Mouse (Mus musculus) heart, postnatal 0 days (tissue): ENCODE data around the gene 1600014C23Rik. TPM values are rescaled to one million over a fixed set of nuclear protein-coding genes. Genes with fewer than 3 reads are reported as not detected.

Experiments
- ATAC-seq: fragments of 200-750 bp; cut with Nextera tagmentation; 2 replicates; pipeline ENCODE4 v1.8.0; 2017; ENCODE audit warnings: low read depth, moderate number of reproducible peaks, moderate library complexity; ENCODE audit not compliant: insufficient read depth
- DNase-seq: peaks from one replicate; pipeline ENCODE4 v3.0.0-alpha.2; 2016; ENCODE audit warnings: low spot score
- H3K27ac ChIP-seq: fragments of 300-500 bp; sonication (generic); 2 replicates; pipeline ENCODE4 v1.5.1; 2014; ENCODE audit warnings: low read depth, mild to moderate bottlenecking
- H3K27me3 ChIP-seq: fragments of 300-500 bp; sonication (generic); 2 replicates; pipeline ENCODE4 v1.6.1; 2014; ENCODE audit warnings: low read length, mixed read lengths; ENCODE audit not compliant: control insufficient read depth, insufficient read depth
- H3K36me3 ChIP-seq: fragments of 300-500 bp; sonication (generic); replicated peaks from 2 replicates; pipeline ENCODE4 v1.6.1; 2014; ENCODE audit warnings: low read length, mixed read lengths; ENCODE audit not compliant: control insufficient read depth, insufficient read depth
- H3K4me1 ChIP-seq: fragments of 300-500 bp; sonication (generic); 2 replicates; pipeline ENCODE4 v1.6.1; 2014; ENCODE audit warnings: antibody characterized with exemption; ENCODE audit not compliant: control insufficient read depth, insufficient read depth
- H3K4me2 ChIP-seq: fragments of 300-500 bp; sonication (generic); 2 replicates; pipeline ENCODE4 v1.6.1; 2014; ENCODE audit warnings: low read depth, mild to moderate bottlenecking, low read length, moderate library complexity
- H3K4me3 ChIP-seq: fragments of 300-500 bp; sonication (generic); 2 replicates; pipeline ENCODE4 v1.5.1; 2014; ENCODE audit warnings: low read depth, low read length
- H3K9ac ChIP-seq: fragments of 300-500 bp; sonication (generic); replicated peaks from 2 replicates; pipeline ENCODE4 v1.6.1; 2014; ENCODE audit warnings: low read depth, low read length, mixed read lengths
- H3K9me3 ChIP-seq: fragments of 300-500 bp; sonication (generic); replicated peaks from 2 replicates; pipeline ENCODE4 v1.6.1; 2016; ENCODE audit warnings: low read length; ENCODE audit not compliant: control insufficient read depth
- CTCF ChIP-seq: IDR thresholded peaks from 2 replicates; pipeline ENCODE4 v1.5.1; 2016; ENCODE audit warnings: antibody characterized with exemption, control low read depth, low read depth
- EP300 ChIP-seq: IDR thresholded peaks from 2 replicates; pipeline ENCODE4 v1.6.1; 2016; ENCODE audit warnings: antibody characterized with exemption, low read depth
- WGBS: fragments of 180-500 bp; shearing (Covaris S2); extraction: QIAGEN DNeasy Blood & Tissue Kit; methylation state at CpG from one replicate; pipeline ENCODE4 v1.1.7; 2014; 5-methylcytosine and 5-hydroxymethylcytosine counted together
- polyA plus RNA-seq: library from polyadenylated mRNA; unstranded; fragments of >200 nt; fragmentation: Nextera tagmentation; extraction: Ambion mirVana; gene quantifications from 2 replicates; pipeline ENCODE4 v1.2.1, GENCODE M21; 2015
- total RNA-seq: library from RNA; depleted of rRNA; stranded (reverse); fragments of >200 nt; gene quantifications from 2 replicates; pipeline ENCODE4 v1.2.3, GENCODE M21; 2014; ENCODE audit warnings: low replicate concordance

The 1600014C23Rik gene
- total and polyA plus RNA-seq, 2 experiments from 2014 or later, result 0.25 TPM; not detected in 1

DNA sequence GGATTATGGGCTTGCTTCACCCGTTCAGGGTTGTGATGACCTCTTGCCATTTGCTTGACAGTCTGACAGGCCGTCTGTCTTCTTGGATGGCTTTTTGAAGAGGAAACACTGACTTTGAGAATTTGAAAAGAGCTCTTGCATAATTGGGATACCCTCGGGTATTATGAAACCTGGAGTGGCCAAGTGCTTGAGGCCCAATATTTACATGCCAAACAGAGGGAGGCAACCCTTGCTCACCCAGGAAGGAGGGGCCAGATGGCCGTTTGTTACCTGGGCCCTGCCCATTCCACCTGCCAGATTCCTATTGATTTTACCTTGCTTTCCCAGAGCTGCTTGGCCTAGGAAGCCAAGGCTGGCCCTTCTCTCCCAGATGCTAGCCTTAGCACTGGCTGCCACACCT is 31.4 kb downstream of the 1600014C23Rik start:
- no peak overlapping the region for H3K4me3 ChIP-seq
- no peaks in the 10 kb centered on the region for H3K27me3 ChIP-seq
- no peak overlapping the region for H3K27ac ChIP-seq
- no peak for TF ChIP-seq EP300
- no peak for TF ChIP-seq CTCF
- peaks cover 10% of the 10 kb centered on the region; the same call in 1 of the 2 replicates for H3K36me3 ChIP-seq
- peaks cover 8% of the 10 kb centered on the region; the same call in 1 of the 2 replicates for H3K4me1 ChIP-seq
- DNase-seq (no peak), ATAC-seq (no peak)
- H3K9ac ChIP-seq, result no peak overlapping the region
- H3K9me3 ChIP-seq, result no peaks in the 10 kb centered on the region
- 64% methylated on average over 4 of the region's 4 CpGs for WGBS
- no peak overlapping the region for H3K4me2 ChIP-seq

DNA sequence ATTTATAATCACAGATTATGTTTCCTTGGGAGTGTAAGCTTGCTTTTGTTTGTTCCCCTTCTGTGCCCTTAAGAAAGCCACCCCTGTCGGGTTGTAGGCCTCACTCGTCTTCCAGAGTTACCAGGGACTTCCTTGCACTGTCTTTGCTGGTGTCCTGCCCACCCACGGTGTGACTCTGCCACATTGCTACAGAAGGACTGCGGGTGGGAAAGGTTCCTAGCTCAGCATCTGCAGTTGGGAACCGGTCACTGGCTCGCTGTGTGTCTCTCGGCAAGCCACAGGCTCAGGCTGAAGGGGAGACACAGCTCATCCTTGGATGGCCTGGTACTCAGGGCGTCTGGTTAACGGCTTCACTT is 32.4 kb downstream of the 1600014C23Rik start:
- Histone ChIP-seq H3K4me1 (peaks cover 8% of the 10 kb centered on the region; the same call in 1 of the 2 replicates), H3K36me3 (peaks cover 10% of the 10 kb centered on the region; the same call in 1 of the 2 replicates), H3K9me3 (no peaks in the 10 kb centered on the region), H3K27me3 (no peaks in the 10 kb centered on the region), H3K4me3 (no peak overlapping the region), H3K4me2 (no peak overlapping the region), H3K9ac (peak overlapping the region; percentile 13; the same call in 1 of the 2 replicates), H3K27ac (peak overlapping the region; percentile 83)
- no peak for TF ChIP-seq EP300
- no peak for TF ChIP-seq CTCF
- ATAC-seq (0 out of 2 replicates have a peak, but pooled peaks have one; percentile 7), DNase-seq (no peak)
- 58% methylated on average over 9 of the region's 9 CpGs for WGBS

- TF ChIP-seq CTCF (no peak), EP300 (no peak)
- Histone ChIP-seq H3K27me3 (no peaks in the 10 kb centered on the region), H3K36me3 (peaks cover 10% of the 10 kb centered on the region; the same call in 1 of the 2 replicates), H3K9ac (peak overlapping the region; percentile 13; the same call in 1 of the 2 replicates), H3K4me2 (no peak overlapping the region), H3K27ac (peak overlapping the region; percentile 83), H3K9me3 (no peaks in the 10 kb centered on the region), H3K4me3 (no peak overlapping the region), H3K4me1 (peaks cover 8% of the 10 kb centered on the region; the same call in 1 of the 2 replicates)
- peak; percentile 92 for ATAC-seq
- DNase-seq, result peak; percentile 74
- 34% methylated on average over 11 of the region's 16 CpGs for WGBS
Observed at GRCm38 (mm10) chr17:45700496-45701235, 33.0 kb downstream of the 1600014C23Rik start.

DNA sequence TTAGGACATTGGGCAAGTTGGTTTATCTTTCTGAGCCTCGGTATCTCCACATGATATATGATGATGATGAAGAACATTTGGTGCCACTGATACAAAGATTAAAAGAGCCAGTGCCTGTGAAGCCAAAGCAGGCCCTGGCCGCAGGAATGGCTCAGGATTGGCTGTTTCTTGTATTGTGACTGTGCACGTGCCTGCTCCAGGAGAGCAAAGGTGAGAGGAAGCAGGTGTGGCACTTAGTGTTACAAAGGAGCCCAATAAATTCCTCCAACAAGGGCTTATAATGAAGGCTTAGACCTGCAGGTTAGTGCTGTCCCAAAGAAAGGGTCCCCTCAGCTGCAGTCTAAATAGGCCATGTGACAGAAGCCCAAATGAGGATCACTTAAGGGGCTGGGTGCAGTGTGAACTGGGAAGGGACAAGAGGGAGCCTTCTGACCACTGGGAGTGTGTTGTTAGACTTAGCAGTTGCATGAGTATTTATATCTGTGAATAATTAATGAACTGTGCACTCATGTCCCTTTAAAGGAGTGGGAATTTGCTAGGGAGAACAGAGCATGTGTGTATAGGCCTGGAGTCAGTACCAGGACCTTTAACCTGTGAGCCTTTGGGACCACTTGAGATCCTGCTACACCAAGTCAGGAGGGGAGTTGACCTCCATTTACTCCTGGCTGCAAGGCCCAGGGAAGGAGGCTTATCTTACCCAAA is 34.5 kb downstream of the 1600014C23Rik start:
- DNase-seq (no peak), ATAC-seq (no peak)
- peaks cover 10% of the 10 kb centered on the region; the same call in 1 of the 2 replicates for H3K36me3 ChIP-seq
- no peak overlapping the region for H3K4me3 ChIP-seq
- H3K9me3 ChIP-seq, result no peaks in the 10 kb centered on the region
- H3K4me2 ChIP-seq, result no peak overlapping the region
- no peak for TF ChIP-seq EP300
- TF ChIP-seq CTCF, result no peak
- 86% methylated on average over 3 of the region's 3 CpGs for WGBS
- peaks cover 20% of the 10 kb centered on the region for H3K4me1 ChIP-seq
- H3K27me3 ChIP-seq, result no peaks in the 10 kb centered on the region
- no peak overlapping the region for H3K27ac ChIP-seq
- no peak overlapping the region for H3K9ac ChIP-seq

GRCm38 (mm10) chr17:45698368-45698767 is 35.3 kb downstream of the 1600014C23Rik start:
- no peak for TF ChIP-seq EP300

More at GRCm38 (mm10) chr17:45698368-45698767, 35.3 kb downstream of the 1600014C23Rik start:
- Histone ChIP-seq H3K27ac (no peak overlapping the region), H3K36me3 (peaks cover 10% of the 10 kb centered on the region; the same call in 1 of the 2 replicates), H3K4me1 (peaks cover 27% of the 10 kb centered on the region), H3K4me3 (no peak overlapping the region), H3K4me2 (no peak overlapping the region), H3K27me3 (no peaks in the 10 kb centered on the region), H3K9ac (no peak overlapping the region), H3K9me3 (no peaks in the 10 kb centered on the region)
- ATAC-seq, result no peak
- WGBS, result 52% methylated on average over 6 of the region's 6 CpGs
- DNase-seq, result no peak
